Mouse (Mus musculus): Measurements from ENCODE around the gene Rnf6. TPM values are rescaled to one million over a fixed set of nuclear protein-coding genes. Genes with fewer than 3 reads are reported as not detected.

Rnf6 gene
- polyA plus RNA-seq, 1 experiment from 2014 or later, result 47.2 TPM

DNA sequence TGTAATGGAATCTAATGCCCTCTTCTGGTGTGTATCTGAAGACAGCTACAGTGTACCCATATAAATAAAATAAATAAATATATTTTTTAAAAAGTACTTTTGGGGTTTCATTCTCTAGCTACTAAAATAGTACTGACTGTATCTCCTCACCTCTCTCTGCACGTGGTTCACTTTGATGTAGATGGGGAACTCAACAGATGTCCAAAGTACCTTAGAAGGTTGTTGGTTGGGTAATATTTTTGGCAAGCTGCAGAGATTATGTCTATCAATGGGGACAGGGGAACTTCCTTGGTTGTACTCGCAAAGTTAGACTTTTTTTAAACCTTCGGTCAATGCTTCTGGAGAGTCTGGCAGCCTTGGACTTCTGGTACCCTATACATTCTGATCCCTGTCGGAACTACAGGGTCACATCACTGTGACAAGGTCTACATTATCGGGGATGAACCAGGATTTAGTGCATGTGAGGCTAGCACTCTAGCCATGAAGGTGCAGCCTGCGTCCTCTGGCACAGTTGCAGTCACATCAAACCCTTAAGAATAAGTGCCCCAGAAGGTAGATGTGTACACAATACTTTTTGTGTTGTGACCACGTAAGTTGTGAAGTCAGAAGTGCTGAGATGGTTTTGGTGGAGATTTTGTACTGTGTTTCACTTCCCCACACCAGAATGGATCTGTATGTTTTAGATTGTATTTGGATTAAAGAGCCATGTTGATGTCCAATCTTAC is 24.5 kb upstream of the Rnf6 start:
- no peak for ATAC-seq
- 89% methylated on average over 7 of the region's 7 CpGs for WGBS

DNA sequence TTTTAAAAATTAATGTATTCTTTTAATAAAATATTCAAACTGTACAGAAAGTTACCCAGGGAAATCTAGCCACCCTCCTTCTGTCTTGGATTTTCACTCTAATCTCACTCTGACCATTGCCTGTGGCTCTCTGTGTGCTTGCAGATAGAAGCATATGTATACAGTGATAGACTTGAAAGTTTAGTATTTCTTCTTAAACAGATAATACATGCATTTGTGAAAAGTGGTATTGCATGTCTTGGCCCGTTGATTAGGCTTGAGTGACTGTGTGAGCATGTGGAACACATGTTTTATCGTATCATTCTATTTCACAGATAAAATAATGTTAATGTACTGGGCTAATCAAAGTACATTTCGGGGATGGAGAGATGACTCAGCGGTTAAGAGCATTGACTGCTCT is 23.8 kb upstream of the Rnf6 start:
- WGBS, result 93% methylated on average over 4 of the region's 4 CpGs
- Histone ChIP-seq H3K9ac (no peak overlapping the region), H3K4me1 (replicated peaks) (0 out of 2 replicates have a peak, but pooled peaks cover 8% of the 10 kb centered on the region), H3K27ac (no peak overlapping the region), H3K4me2 (replicated peaks) (no peak overlapping the region), H3K27me3 (replicated peaks) (no peaks in the 10 kb centered on the region), H3K9me3 (no peaks in the 10 kb centered on the region), H3K4me3 (replicated peaks) (no peak overlapping the region), H3K36me3 (no peaks in the 10 kb centered on the region)
- ATAC-seq, result no peak

More for the DNA sequence above, 24.5 kb upstream of the Rnf6 start:
- H3K9me3 ChIP-seq, result no peaks in the 10 kb centered on the region
- H3K27me3 ChIP-seq (replicated peaks), result no peaks in the 10 kb centered on the region
- H3K9ac ChIP-seq, result no peak overlapping the region
- 0 out of 2 replicates have a peak, but pooled peaks cover 8% of the 10 kb centered on the region for H3K4me1 ChIP-seq (replicated peaks)
- no peak overlapping the region for H3K27ac ChIP-seq
- no peak overlapping the region for H3K4me2 ChIP-seq (replicated peaks)
- H3K4me3 ChIP-seq (replicated peaks), result no peak overlapping the region
- no peaks in the 10 kb centered on the region for H3K36me3 ChIP-seq

DNA sequence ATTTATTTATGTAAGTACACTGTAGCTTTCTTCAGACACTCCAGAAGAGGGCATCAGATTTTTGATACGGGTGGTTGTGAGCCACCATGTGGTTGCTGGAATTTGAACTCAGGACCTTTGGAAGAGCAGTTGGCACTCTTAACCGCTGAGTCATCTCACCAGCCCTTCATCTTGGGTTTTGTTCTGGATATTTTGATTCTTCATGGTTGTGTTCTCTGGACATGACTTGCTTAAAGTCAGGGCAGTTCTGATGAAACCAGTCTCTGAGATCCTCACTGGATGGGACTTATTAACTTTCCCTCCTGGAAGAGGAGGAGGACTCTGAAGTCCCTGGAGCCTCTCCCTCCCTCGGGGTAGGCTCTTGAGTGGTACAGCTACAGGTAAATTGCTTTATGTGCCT is 19.8 kb upstream of the Rnf6 start:
- no peak overlapping the region for H3K9ac ChIP-seq
- 88% methylated on average over 3 of the region's 3 CpGs for WGBS

DNA sequence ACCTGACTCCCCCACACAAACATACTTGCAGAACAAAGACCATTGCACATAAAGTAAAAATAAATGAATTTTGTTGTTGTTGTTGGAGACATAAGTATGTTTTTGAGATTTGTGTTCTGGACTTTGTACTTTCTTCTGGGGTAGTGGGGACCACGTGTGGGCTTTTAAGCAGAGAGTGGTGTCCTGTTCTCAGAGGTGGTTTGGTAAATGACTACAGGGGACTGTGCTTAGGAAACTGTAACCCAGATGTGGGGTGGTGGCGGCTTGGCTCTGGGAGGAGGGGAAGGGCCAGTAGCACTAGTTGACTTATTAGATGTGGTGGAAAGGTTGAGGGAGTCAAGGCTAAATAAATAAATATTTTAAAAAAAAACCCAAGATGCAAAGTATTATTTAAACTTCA is 19.4 kb upstream of the Rnf6 start:
- 88% methylated on average over 2 of the region's 2 CpGs for WGBS
- H3K4me2 ChIP-seq (replicated peaks), result no peak overlapping the region
- no peaks in the 10 kb centered on the region for H3K9me3 ChIP-seq
- ATAC-seq, result no peak
- peaks cover 8% of the 10 kb centered on the region; the same call in 1 of the 2 replicates for H3K4me1 ChIP-seq (replicated peaks)
- H3K36me3 ChIP-seq, result 0 out of 2 replicates have a peak, but pooled peaks cover 3% of the 10 kb centered on the region
- no peak overlapping the region for H3K27ac ChIP-seq
- no peak overlapping the region for H3K9ac ChIP-seq
- H3K4me3 ChIP-seq (replicated peaks), result no peak overlapping the region
- H3K27me3 ChIP-seq (replicated peaks), result no peaks in the 10 kb centered on the region

More for the DNA sequence above, 19.8 kb upstream of the Rnf6 start:
- H3K4me2 ChIP-seq (replicated peaks), result no peak overlapping the region
- no peak for ATAC-seq
- H3K27ac ChIP-seq, result no peak overlapping the region
- H3K9me3 ChIP-seq, result no peaks in the 10 kb centered on the region
- H3K4me3 ChIP-seq (replicated peaks), result no peak overlapping the region
- H3K27me3 ChIP-seq (replicated peaks), result no peaks in the 10 kb centered on the region
- peaks cover 8% of the 10 kb centered on the region; the same call in 1 of the 2 replicates for H3K4me1 ChIP-seq (replicated peaks)
- H3K36me3 ChIP-seq, result 0 out of 2 replicates have a peak, but pooled peaks cover 3% of the 10 kb centered on the region

DNA sequence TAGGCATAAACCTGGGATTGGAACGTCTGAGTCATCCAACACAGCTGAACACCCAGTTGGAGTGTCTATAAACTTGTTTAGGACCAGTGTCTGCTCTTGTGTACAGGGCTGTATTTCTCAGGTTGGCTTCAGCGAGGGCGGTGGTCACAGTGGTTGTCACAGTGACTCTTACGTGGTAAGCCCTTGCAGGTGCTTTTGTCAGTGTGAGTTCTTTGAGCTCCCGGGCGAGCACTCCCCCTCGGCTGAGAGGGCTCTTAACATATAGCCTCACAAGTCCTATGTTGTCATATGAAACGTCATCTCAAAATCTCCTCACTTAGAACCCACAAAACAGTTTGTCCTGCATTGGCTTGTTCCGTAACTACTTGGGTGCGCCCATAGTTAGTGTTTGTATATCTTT is 16.9 kb upstream of the Rnf6 start:
- Histone ChIP-seq H3K36me3 (0 out of 2 replicates have a peak, but pooled peaks cover 5% of the 10 kb centered on the region), H3K27ac (no peak overlapping the region), H3K4me3 (replicated peaks) (no peak overlapping the region), H3K9ac (no peak overlapping the region), H3K27me3 (replicated peaks) (no peaks in the 10 kb centered on the region), H3K4me2 (replicated peaks) (no peak overlapping the region), H3K4me1 (replicated peaks) (peaks cover 5% of the 10 kb centered on the region; the same call in 1 of the 2 replicates), H3K9me3 (no peaks in the 10 kb centered on the region)
- ATAC-seq, result no peak
- 79% methylated on average over 10 of the region's 10 CpGs for WGBS

DNA sequence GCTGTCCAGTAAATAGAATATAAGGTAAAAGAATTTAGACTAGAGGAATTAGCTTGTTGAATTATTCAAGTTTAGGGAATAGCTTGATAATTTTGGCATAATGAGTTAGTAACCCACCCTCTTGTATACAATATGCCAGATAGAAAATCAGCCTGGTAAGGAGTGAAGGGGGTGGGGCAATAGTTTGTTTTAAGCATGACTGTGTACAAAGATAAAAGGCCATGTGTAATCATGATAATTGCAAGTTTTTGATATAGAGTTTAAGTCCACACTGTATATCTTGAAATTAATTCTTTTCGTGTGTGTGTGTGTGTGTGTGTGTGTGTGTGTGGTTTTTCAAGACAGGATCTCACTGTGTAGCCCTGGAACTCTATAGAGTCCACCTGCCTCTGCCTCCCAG is 13.0 kb upstream of the Rnf6 start:
- Histone ChIP-seq H3K4me3 (replicated peaks) (no peak overlapping the region), H3K27ac (no peak overlapping the region), H3K27me3 (replicated peaks) (no peaks in the 10 kb centered on the region), H3K36me3 (0 out of 2 replicates have a peak, but pooled peaks cover 5% of the 10 kb centered on the region), H3K4me1 (replicated peaks) (peaks cover 4% of the 10 kb centered on the region; the same call in 1 of the 2 replicates), H3K4me2 (replicated peaks) (no peak overlapping the region), H3K9ac (no peak overlapping the region), H3K9me3 (no peaks in the 10 kb centered on the region)
- ATAC-seq, result no peak
- WGBS, result 74% methylated on average over 1 of the region's 1 CpGs

DNA sequence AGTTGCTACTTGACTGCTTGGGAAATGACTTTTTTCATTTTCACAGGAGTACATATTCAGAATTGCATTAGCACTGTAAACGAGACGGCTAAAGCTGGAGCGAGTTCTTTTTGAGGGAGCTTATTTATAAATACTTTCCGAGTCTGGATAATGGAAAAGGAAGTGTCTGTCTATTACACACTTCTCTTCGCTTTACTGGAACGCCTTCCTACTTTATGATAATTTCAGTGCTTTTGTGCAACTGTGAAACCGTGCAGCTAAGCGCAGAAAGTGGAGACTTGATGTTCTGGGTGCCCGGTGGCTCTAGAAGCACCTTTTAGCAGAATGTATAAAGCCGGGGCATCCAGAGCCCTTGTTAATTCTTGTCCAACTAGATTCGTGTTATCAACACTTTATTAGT is 11.5 kb upstream of the Rnf6 start:
- Histone ChIP-seq H3K4me3 (replicated peaks) (peak overlapping the region; percentile 80), H3K9me3 (no peaks in the 10 kb centered on the region), H3K36me3 (0 out of 2 replicates have a peak, but pooled peaks cover 3% of the 10 kb centered on the region), H3K27me3 (replicated peaks) (no peaks in the 10 kb centered on the region), H3K27ac (no peak overlapping the region), H3K4me1 (replicated peaks) (no peaks in the 10 kb centered on the region), H3K9ac (0 out of 2 replicates have a peak overlapping the region, but pooled peaks have one; percentile 14), H3K4me2 (replicated peaks) (peak overlapping the region; percentile 71)
- no peak for ATAC-seq
- WGBS, result 43% methylated on average over 11 of the region's 11 CpGs

DNA sequence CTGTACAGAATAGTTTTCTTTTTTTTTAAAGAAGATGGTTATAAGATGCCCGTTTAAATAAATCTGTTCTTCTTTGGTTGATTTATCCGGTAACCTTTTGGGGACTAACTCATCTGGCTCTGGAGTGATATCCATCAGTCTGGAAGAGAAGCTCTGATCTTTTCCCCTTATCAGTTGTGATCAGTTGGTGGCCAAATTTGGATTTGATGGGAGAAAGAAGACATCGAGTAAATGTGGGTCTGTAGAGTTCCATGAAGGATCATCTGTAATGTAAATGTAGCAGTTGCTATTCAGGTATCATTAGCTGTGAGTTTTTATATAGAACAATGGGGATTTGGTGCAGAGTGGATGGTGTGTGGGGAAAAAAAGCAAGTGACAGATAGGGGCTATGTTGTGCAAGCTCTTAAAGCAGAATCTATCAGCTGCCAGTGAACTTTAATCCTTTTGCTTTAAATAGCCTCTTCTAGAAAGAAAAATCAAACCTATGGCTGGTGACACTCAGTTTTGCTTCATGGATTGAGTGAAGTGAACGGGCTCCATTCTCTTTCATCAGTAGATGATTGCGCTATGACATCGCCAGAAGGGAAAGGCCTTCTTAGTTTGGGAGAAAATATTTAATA is 10.8 kb upstream of the Rnf6 start:
- H3K9me3 ChIP-seq, result no peaks in the 10 kb centered on the region
- H3K4me2 ChIP-seq (replicated peaks), result peak overlapping the region; percentile 71
- ATAC-seq, result no peak
- H3K27me3 ChIP-seq (replicated peaks), result no peaks in the 10 kb centered on the region
- 32% methylated on average over 6 of the region's 6 CpGs for WGBS
- peak overlapping the region; percentile 80 for H3K4me3 ChIP-seq (replicated peaks)
- H3K27ac ChIP-seq, result no peak overlapping the region
- no peaks in the 10 kb centered on the region for H3K4me1 ChIP-seq (replicated peaks)
- peak overlapping the region; percentile 89 for H3K9ac ChIP-seq
- H3K36me3 ChIP-seq, result 0 out of 2 replicates have a peak, but pooled peaks cover 3% of the 10 kb centered on the region

DNA sequence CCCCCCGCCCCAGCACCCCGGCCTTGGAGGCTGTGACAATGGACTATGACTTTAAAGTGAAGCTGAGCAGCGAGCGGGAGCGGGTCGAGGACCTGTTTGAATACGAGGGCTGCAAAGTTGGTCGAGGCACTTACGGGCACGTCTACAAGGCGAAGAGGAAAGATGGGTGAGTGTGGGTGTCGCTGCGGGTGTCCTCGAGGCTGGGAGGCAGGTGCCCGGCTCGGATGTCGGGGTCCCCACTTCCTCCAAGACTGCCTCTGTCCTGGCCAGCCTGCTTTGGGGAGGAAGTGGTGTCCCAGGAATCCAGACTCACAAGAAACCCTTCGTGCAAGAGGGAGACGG is 10.3 kb upstream of the Rnf6 start:
- H3K4me2 ChIP-seq (replicated peaks), result peak overlapping the region; percentile 71
- H3K9ac ChIP-seq, result peak overlapping the region; percentile 89
- peak overlapping the region; percentile 99 for H3K27ac ChIP-seq
- no peaks in the 10 kb centered on the region for H3K4me1 ChIP-seq (replicated peaks)
- 0 out of 2 replicates have a peak, but pooled peaks cover 3% of the 10 kb centered on the region for H3K36me3 ChIP-seq
- WGBS, result 0% methylated on average over 19 of the region's 19 CpGs
- ATAC-seq, result no peak; the same call in 1 of the 2 replicates
- H3K27me3 ChIP-seq (replicated peaks), result no peaks in the 10 kb centered on the region
- H3K4me3 ChIP-seq (replicated peaks), result peak overlapping the region; percentile 80
- H3K9me3 ChIP-seq, result no peaks in the 10 kb centered on the region

DNA sequence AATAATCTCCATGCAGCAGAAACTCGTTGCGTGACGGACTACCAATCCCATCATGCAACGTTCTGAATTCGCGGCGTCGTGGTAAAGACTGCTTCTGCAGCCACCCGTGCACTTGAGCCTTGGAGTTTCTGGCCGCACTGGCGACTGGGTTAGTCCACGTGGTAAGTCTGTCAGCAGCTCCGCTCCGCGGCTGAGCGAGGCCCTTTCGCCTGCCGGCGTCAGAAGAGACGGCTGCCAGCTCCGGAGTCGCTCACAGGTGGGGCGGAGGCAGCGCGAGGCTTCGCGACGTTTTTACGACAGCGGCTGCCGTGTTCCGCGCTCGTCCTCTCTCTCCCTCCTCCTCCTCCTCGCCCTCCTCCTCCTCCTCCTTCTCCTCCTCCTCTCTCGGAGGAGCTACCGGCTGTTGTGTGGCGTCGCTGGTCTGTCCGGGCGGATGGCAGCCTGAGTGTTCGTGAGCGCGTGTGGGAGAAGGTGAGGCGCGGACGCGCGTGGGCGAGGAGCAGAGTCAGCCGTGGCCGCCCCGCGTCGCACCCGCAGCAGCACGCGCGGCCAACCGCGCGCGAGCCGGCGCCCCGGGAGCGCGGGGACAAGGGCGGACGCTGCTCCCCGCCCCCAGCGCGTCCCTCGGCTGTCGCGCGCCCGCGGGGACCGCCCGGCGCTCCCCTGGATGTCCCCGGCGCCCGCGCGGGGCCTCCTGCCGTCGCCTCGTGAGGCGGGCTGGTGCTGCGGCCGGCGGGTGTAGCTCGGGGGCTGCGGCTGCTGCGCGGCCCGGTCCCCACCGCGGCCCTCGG is 9.7 kb upstream of the Rnf6 start, which contains the start of gene Cdk8:
Gene Cdk8 (plus strand): TSS at position 367 of the 791 bp plus-strand sequence.
- Histone ChIP-seq H3K36me3 (0 out of 2 replicates have a peak, but pooled peaks cover 3% of the 10 kb centered on the region), H3K4me3 (replicated peaks) (peak within 1 kb of the TSS; percentile 80), H3K9me3 (no peaks in the 10 kb centered on the region), H3K4me2 (replicated peaks) (peak within 1 kb of the TSS; percentile 71), H3K27me3 (replicated peaks) (no peaks in the 10 kb centered on the region), H3K9ac (peak within 1 kb of the TSS; percentile 89), H3K27ac (peak within 1 kb of the TSS; percentile 99), H3K4me1 (replicated peaks) (no peaks in the 10 kb centered on the region)
- under 1% methylated on average over 88 of the region's 102 CpGs for WGBS
- ATAC-seq, result peak; percentile 89

DNA sequence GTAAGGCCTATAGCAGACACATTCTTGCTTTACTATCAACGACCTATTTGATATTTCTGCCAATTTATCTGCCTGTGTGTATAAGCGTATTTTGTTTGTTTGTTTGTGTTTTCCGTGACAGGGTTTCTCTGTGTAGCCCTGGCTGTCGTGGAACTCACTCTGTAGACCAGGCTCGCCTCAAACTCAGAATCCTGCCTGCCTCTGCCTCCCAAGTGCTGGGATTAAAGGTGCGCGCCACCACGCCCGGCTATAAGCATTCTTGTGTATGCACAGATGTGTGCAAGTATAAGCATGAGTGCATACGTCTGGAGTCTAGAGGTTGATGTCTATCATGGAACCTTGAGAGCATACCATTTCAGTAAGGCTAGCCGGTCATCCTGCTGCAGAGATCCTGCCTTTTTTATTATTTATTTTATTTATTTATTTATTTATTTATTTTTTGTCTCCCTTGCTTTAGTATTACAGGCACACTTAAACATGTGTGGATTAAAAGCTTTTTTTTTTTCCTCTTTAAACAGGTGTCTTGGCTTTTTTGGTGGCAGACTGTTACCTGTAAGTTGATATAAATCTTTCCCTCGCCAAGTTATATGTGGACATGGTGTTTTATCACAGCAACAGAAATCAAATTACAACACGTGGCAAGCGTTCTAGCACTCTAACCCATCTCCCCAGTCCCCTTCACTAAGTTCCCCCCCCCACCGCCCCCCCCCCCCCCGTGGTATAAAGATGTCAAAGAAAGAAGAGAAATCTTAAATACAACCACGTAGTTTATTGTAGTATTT is 8.7 kb upstream of the Rnf6 start:
- no peak; the same call in 1 of the 2 replicates for ATAC-seq
- Histone ChIP-seq H3K36me3 (no peaks in the 10 kb centered on the region), H3K27me3 (replicated peaks) (no peaks in the 10 kb centered on the region), H3K27ac (peak overlapping the region; percentile 99; the same call in 1 of the 2 replicates), H3K4me2 (replicated peaks) (peak overlapping the region; percentile 71), H3K4me3 (replicated peaks) (peak overlapping the region; percentile 80), H3K4me1 (replicated peaks) (no peaks in the 10 kb centered on the region), H3K9me3 (no peaks in the 10 kb centered on the region), H3K9ac (peak overlapping the region; percentile 89)
- WGBS, result 53% methylated on average over 17 of the region's 17 CpGs
